Mouse (Mus musculus): ENCODE measurements around the gene Man2b1. TPM values are rescaled to one million over a fixed set of nuclear protein-coding genes. Genes with fewer than 3 reads are reported as not detected.

Man2b1 gene
- total and polyA plus RNA-seq, 3 experiments = 10.8 to 24.7 TPM; not detected in 1

- DNase-seq (ENCODE audit: low read depth, low spot score) = no peak
- H3K4me1 ChIP-seq (ENCODE audit: control insufficient read depth in 1 of 2, insufficient read depth in 2 of 2, low read length in 2 of 2) = peaks cover 0 to 3% of the 10 kb centered on the region in 2 experiments; a peak in 1 of 4 replicates
- peaks cover 0 to 3% of the 10 kb centered on the region in 2 experiments; a peak in 1 of 4 replicates for H3K36me3 ChIP-seq (ENCODE audit: control insufficient read depth in 1 of 2, insufficient read depth in 2 of 2, low read length in 2 of 2)
- no peak overlapping the region for H3K9ac ChIP-seq (ENCODE audit: control insufficient read depth, low read depth, low read length, poor library complexity, severe bottlenecking)
- H3K27ac ChIP-seq (ENCODE audit: control insufficient read depth, low read depth, low read length) = no peak overlapping the region
- no peaks in the 10 kb centered on the region for H3K27me3 ChIP-seq (ENCODE audit: control insufficient read depth in 1 of 2, insufficient read depth in 2 of 2, low read length in 2 of 2)
- no peaks in the 10 kb centered on the region for H3K9me3 ChIP-seq (replicated peaks; ENCODE audit: insufficient read depth, low read length)
- no peaks in the 10 kb centered on the region for H3K79me2 ChIP-seq (ENCODE audit: control insufficient read depth, insufficient read depth, low read length, poor library complexity)
- no peak overlapping the region for H3K4me3 ChIP-seq (ENCODE audit: control insufficient read depth in 1 of 2, insufficient read depth in 1 of 2, low read depth in 2 of 2, low read length in 2 of 2)
- TF ChIP-seq MXI1 (IDR thresholded peaks at IDR 0.05; ENCODE audit: low read depth, low read length) = no peak
- TF ChIP-seq TBP (IDR thresholded peaks at IDR 0.05; ENCODE audit: low read depth, low read length) = no peak
- no peak for TF ChIP-seq CHD2 (IDR thresholded peaks at IDR 0.05; ENCODE audit: low read length)
- TF ChIP-seq CTCF (IDR thresholded peaks at IDR 0.05 in 2 of 3, conservative IDR thresholded peaks at IDR 0.05 in 1 of 3; ENCODE audit: control insufficient read depth in 1 of 3, insufficient read depth in 1 of 3, low read depth in 2 of 3, low read length in 3 of 3, poor library complexity in 1 of 3, severe bottlenecking in 1 of 3) = no peak
- TF ChIP-seq HCFC1 (IDR thresholded peaks at IDR 0.05; ENCODE audit: low read depth, low read length) = no peak
- no peak for TF ChIP-seq MAX (IDR thresholded peaks at IDR 0.05; ENCODE audit: low read length)
- TF ChIP-seq NRF1 (IDR thresholded peaks at IDR 0.05; ENCODE audit: insufficient read depth, low read depth, low read length, poor library complexity, severe bottlenecking) = no peak
- TF ChIP-seq GATA1 (IDR thresholded peaks at IDR 0.05; ENCODE audit: low read depth, low read length) = no peak
- no peak for TF ChIP-seq JUND (IDR thresholded peaks at IDR 0.05; ENCODE audit: low read depth, low read length)
- no peak for TF ChIP-seq RCOR1 (IDR thresholded peaks at IDR 0.05; ENCODE audit: low read depth, low read length)
- TF ChIP-seq UBTF (IDR thresholded peaks at IDR 0.05; ENCODE audit: borderline replicate concordance, insufficient read depth, low read depth, low read length) = no peak
- TF ChIP-seq BHLHE40 (IDR thresholded peaks at IDR 0.05; ENCODE audit: borderline replicate concordance, low read depth, low read length) = no peak
- TF ChIP-seq ZMIZ1 (IDR thresholded peaks at IDR 0.05; ENCODE audit: low read depth, low read length) = no peak
- TF ChIP-seq SMC3 (IDR thresholded peaks at IDR 0.05; ENCODE audit: low read depth, low read length) = no peak
- no peak for TF ChIP-seq MYB (IDR thresholded peaks at IDR 0.05; ENCODE audit: low read depth, low read length)
- no peak for TF ChIP-seq USF1 (IDR thresholded peaks at IDR 0.05; ENCODE audit: low read depth, low read length)
- no peak for TF ChIP-seq MAZ (IDR thresholded peaks at IDR 0.05; ENCODE audit: low read depth, low read length)
- TF ChIP-seq SIN3A (IDR thresholded peaks at IDR 0.05; ENCODE audit: low read length) = no peak
Measured at GRCm38 (mm10) chr8:85096196-85096595, 13.1 kb downstream of the Man2b1 start.

- H3K4me3 ChIP-seq (ENCODE audit: control insufficient read depth in 1 of 2, insufficient read depth in 1 of 2, low read depth in 2 of 2, low read length in 2 of 2) = no peak overlapping the region
- H3K36me3 ChIP-seq (ENCODE audit: control insufficient read depth in 1 of 2, insufficient read depth in 2 of 2, low read length in 2 of 2) = peaks cover 0 to 3% of the 10 kb centered on the region in 2 experiments; a peak in 1 of 4 replicates
- no peak for TF ChIP-seq MAZ (IDR thresholded peaks at IDR 0.05; ENCODE audit: low read depth, low read length)
- TF ChIP-seq TAL1 (IDR thresholded peaks at IDR 0.05; ENCODE audit: low read length) = no peak
- no peak for TF ChIP-seq EP300 (IDR thresholded peaks at IDR 0.05; ENCODE audit: low read depth in 1 of 2, low read length in 2 of 2)
- no peak for TF ChIP-seq MAFK (IDR thresholded peaks at IDR 0.05; ENCODE audit: borderline replicate concordance, low read depth, low read length)
- TF ChIP-seq RAD21 (IDR thresholded peaks at IDR 0.05; ENCODE audit: low read depth, low read length) = no peak
- H3K4me1 ChIP-seq (ENCODE audit: control insufficient read depth in 1 of 2, insufficient read depth in 2 of 2, low read length in 2 of 2) = peaks cover 0 to 3% of the 10 kb centered on the region in 2 experiments; a peak in 1 of 4 replicates
- no peaks in the 10 kb centered on the region; the same call in 1 of the 2 replicates for H3K9me3 ChIP-seq (replicated peaks; ENCODE audit: insufficient read depth, low read length)
- no peaks in the 10 kb centered on the region for H3K27me3 ChIP-seq (ENCODE audit: control insufficient read depth in 1 of 2, insufficient read depth in 2 of 2, low read length in 2 of 2)
- no peak overlapping the region for H3K27ac ChIP-seq (ENCODE audit: control insufficient read depth, low read depth, low read length)
- no peaks in the 10 kb centered on the region for H3K79me2 ChIP-seq (ENCODE audit: control insufficient read depth, insufficient read depth, low read length, poor library complexity)
- no peak for DNase-seq (ENCODE audit: low read depth, low spot score)
- H3K9ac ChIP-seq (ENCODE audit: control insufficient read depth, low read depth, low read length, poor library complexity, severe bottlenecking) = no peak overlapping the region
Measured at GRCm38 (mm10) chr8:85096850-85097249, 13.8 kb downstream of the Man2b1 start.

Data from MEL (cell line).